Mouse (Mus musculus): ENCODE measurements at regions not wholly inside any gene's neighbourhood (a gene's known extent, or its start where the extent isn't known, plus 50 kb on each side); places are given as distances from the start of the nearest gene placed in this dataset.
A peak's percentile ranks its signal among the peaks of the same experiment; 100 is the strongest.

DNA sequence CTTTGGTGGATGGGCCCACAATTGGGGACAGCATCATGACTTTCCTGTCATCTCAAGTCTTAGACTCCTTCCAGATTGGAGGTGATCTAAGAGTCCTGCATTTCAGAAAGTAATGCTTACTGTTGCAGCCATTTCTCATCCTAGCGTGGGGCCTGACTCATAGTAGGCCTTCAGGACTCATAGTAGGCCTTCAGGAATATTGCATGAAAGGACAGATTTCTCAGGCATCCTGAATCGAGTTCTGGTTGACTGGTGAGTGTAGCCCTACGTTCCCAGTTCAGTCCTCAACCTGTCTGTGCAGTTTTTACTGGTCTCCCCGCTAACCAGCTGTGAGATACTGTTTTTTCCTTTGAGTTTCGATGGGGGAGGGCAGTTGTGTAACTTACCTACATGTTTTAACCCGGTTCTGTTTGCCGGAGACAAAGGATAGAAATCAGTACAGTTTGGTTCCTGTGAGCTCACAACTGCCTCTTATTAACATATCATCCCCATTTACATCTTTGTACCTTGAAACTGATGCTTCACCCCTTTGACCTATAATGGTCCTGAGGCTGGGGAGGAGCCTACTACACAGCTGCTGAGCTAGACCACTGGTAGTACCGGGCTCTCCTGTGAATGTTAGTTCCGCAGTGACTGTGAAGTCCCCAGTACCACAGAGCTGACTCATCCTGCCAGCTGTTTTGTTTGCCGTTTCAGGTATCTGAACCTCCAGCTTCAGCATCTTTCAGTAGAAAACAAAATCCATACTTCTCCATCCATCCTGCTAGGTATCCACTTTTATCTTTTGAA lies 1222.2 kb upstream of the A1bg start:
- no peak for DNase-seq

- no peak for DNase-seq
Measured at GRCm38 (mm10) chr15:62139859-62140258, 1217.0 kb upstream of the A1bg start.

DNA sequence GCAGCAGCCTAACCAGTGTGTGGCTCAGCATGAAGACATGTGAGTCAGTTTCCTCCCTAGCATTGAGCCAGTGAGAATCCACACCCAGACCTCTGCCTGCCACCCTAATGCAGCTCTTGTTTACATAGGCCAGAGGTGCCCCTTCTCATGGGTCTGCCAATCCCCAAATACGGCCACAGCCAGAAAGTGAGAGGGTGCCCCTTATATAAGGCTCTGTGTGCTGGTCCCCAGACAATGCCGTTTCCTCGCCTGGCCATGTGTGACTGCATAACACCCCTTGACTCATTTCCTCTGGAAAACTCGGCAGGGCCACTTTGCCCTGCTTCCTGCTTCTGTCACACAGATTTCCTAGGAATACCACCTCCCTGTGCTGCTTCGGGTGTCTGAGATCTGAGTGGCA lies 1216.4 kb upstream of the A1bg start:
- no peak for DNase-seq

DNA sequence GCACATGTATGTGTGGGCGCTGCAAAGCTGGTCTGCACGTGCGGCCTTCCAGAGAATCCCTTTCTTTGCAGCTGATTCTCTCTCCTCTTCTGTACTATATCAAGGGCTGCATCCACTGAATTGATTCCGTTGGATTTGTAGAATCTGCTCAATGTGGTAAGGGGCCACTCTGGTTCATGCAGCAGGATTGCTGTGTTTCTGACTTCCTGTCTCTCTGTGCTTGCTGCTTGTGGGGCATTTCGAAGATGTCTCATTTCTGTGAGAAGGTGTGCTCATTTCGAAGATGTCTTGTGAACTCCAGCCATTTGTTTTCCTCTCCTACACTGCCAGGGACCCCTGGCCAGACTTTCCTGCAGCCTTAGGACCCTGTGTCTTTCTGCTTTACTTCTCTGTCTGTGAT lies 1215.9 kb upstream of the A1bg start:
- no peak for DNase-seq

- DNase-seq = peak; percentile 49
Measured at GRCm38 (mm10) chr15:62136932-62137594, 1214.3 kb upstream of the A1bg start.

DNA sequence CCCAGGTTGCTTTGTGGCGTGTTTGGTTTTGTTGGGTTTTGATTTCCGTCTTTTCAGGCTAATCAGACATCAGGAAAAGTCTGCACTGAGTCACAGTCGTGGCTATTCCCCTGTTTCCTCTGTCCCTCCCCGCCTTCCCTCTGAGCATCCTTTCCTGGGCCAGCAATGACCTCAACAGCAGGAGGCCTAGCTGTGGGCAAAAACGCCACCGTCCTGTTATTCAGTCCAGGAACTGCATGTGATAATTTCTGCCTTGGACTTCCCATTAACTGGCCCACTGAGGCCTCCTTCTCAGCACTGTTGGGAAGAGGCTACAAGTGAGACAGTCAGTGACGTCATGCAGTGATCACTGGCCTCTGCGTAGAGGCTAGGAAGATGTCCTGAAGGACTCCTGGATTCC lies 1212.0 kb upstream of the A1bg start:
- no peak for DNase-seq

DNA sequence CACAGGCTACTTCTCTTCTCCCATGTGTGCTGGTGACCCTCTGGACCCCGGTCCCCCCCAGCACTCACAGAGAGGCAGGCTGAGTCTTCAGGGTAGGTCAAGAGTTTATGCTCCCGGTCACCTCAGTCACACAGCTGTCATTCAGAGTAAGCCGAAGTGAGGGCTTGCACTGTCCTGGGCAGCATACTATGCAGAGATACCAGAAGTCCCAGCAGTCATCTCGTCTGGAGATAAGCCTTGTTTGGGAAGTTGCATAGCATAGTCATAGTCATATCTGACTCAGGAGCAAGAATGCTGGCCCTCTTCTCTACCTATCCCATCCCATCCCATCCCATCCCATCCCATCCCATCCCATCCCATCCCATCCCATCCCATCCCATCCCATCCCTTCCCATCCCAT lies 1211.5 kb upstream of the A1bg start:
- no peak for DNase-seq

GRCm38 (mm10) chr15:62132895-62133294 lies 1210.1 kb upstream of the A1bg start:
- no peak for DNase-seq

GRCm38 (mm10) chr15:62131686-62132085 lies 1208.9 kb upstream of the A1bg start:
- no peak for DNase-seq

GRCm38 (mm10) chr15:62130530-62130929 lies 1207.7 kb upstream of the A1bg start:
- DNase-seq = no peak

DNA sequence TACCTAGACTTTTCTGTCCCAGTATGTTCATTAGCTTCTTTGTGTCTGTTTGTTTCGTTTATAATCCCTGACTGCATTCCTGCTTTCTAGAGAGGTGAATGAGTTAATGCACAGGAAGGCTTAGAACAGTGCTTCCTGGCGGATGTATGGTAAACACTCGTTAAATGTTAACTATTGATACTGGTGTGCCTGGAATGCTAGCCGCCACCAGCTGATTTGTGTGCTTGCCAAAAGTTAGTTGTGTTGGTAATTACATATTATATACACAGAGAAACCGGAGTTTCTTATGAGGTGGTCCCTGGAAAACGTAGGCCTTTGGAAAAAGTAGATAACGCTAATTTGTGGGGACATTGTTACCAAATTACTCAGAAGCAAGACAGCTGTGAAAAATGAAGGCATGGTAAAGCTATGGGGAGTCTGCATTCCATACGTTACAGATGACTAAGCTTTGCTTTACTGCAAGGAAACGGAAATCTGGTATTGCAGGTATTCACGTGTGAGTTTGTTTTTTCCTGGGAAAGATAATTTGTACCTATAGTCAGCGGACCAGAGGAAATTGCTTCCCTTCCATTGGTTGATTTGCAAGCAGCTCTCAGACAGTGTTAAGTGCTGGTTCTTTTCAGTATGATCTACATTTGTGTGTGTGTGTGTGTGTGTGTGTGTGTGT lies 1205.9 kb upstream of the A1bg start:
- no peak for DNase-seq

- DNase-seq = peak; percentile 35
Measured at GRCm38 (mm10) chr15:62127602-62128158, 1204.9 kb upstream of the A1bg start.

GRCm38 (mm10) chr15:62125718-62126117 lies 1202.9 kb upstream of the A1bg start:
- DNase-seq = no peak

DNA sequence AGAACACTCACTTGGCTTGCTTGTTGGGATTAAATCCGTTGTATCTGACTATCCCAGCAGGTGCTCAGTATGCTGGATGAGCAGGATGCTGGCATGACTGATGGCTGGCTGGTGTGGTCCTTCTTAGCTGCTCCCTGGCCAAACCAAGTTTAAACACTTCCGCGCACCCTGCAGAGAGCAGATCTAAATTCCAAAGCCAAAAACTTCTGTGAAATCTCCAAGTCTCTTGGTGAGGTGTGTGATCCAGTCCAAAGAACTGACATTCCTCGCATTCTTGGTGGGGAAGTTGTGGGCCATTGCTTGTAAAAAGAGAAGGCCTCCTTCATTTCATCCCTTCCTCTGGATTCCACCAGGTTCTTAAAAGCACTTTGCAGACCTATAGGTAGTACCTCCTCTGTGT lies 1200.9 kb upstream of the A1bg start:
- no peak for DNase-seq

DNA sequence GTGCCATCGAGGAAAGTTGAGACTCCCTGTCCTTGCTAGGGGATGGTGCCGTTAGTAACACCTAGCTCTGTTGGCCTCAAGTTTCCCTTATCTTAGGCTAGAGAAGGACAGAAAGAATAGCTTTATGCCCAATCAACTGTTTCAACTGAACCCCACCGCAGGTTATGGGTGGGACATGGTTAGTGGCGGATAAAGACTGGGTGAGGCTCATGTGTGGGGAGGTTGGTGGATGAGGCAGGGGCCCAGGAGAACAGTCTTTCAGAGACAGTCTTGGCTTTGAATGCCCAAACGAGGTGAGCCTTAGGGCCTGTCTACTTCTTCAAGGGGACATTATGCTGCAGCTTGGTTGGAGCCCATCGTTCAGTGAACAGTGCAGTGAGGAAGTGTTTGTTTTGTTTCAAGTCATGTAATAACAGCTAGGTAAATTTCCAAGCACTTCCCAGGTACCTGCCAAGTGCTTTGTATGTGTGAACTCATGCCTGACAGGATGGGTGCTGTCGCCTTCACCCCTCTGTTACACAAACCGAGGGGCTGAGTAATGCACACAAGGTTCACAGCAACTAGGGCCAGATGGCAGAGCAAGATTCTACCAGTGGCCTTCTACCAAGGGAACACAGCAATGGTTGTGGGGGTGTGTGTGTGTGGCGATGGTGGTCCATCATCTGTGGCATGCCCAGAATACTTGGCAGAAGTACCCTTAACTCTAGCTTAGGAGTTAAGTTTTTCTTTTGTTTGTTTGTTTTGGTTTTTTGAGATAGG lies 1199.6 kb upstream of the A1bg start:
- peak; percentile 75 for DNase-seq

DNA sequence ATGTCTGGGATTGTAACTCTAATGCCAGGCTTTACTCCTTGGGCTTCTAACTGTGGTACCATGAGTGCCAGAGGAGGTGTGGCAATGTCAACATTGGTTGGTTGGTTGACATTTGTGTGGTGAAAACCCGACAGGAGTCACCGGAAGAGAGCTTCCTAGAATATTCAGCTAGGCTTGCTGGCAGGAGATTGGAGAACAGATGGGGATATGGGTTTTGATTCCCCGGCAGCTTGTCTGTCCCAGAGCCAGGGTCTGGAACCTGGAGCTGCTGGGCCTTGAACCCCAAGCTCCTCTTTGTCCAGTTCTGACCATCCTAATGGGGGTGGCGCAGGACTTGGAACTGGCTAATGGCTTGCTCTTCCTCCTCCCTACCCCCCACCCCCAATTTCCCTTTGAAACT lies 1198.9 kb upstream of the A1bg start:
- DNase-seq = no peak

- DNase-seq = no peak
Measured at GRCm38 (mm10) chr15:62120735-62121134, 1197.9 kb upstream of the A1bg start.

DNA sequence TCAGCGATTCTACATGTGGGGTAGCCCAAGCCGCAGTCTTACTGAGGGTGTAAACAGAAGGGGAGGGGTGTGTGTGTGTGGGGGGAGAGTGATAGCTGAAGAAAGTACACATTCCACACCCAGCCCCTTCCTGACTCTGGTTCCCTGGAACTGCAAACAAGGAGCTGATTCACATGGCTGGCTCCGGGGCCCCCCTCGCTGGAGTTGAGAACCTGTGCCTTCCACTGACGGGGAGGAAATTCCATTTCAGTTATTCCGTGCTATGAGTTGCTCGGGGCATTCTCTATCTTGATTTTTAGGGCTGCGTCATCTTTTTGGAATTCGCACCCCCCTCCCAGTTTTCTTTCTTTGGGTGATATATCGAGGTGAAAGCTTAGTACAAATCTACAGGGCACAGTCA lies 1196.2 kb upstream of the A1bg start:
- DNase-seq = no peak

DNA sequence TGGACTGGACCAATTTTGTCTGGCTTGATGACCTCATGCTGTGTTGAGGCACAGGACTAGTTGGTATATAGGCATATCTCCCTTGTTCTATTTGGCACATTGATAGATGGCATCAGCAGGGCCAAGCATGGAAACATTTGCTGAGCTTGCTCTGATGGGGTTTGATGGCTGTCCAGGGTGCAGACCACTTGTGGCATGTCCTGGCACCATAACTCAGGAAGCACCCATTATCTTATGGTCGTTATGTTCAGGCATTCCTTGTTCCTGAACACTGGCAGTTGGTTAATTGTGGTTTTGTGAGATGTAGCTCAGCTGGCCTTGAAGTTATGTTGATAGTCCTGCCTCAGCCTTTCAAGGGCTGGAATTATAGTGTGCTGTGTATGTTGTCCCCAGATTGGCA lies 1193.4 kb upstream of the A1bg start:
- no peak for DNase-seq

DNA sequence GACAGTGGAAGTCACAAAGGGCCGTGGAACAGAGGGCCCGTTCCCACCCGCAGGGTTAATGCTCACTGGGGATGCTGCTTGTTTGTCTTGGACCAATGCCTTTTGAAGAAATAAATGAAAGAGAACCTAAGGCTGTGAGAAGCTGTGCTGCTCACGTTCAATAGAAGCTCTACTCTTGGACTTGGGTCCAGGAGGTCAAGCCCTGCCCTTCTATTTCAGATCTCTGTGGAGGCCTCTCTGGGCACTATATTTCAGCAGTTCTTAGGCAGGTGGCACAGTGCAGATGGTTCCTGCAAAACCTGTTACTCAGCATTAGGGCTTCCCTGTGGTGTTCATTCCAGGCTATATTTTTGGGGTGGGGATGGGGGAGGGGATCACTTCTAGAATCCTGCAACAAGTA lies 1192.0 kb upstream of the A1bg start:
- DNase-seq = no peak

GRCm38 (mm10) chr15:62112151-62112550 lies 1189.3 kb upstream of the A1bg start:
- no peak for DNase-seq

GRCm38 (mm10) chr15:62107976-62108375 lies 1185.2 kb upstream of the A1bg start:
- DNase-seq = no peak

GRCm38 (mm10) chr15:62106518-62106975 lies 1183.7 kb upstream of the A1bg start:
- DNase-seq = peak; percentile 80

Data from liver (tissue).